Mouse (Mus musculus) G1E-ER4 (cell line): ENCODE measurements around the gene Pcp4l1. TPM values are rescaled to one million over a fixed set of nuclear protein-coding genes. Genes with fewer than 3 reads are reported as not detected.

Experiments used
- GATA1 ChIP-seq: IDR thresholded peaks from one replicate; pipeline ENCODE4 v1.8.0; 2012; ENCODE audit warnings: low read length, inconsistent platforms
- polyA plus RNA-seq: library from polyadenylated mRNA; stranded (reverse); fragments of >175 nt; gene quantifications from 2 replicates; pipeline ENCODE4 v1.2.3, GENCODE M21; 2012

The Pcp4l1 gene
- polyA plus RNA-seq: not detected in 2 replicates

DNA sequence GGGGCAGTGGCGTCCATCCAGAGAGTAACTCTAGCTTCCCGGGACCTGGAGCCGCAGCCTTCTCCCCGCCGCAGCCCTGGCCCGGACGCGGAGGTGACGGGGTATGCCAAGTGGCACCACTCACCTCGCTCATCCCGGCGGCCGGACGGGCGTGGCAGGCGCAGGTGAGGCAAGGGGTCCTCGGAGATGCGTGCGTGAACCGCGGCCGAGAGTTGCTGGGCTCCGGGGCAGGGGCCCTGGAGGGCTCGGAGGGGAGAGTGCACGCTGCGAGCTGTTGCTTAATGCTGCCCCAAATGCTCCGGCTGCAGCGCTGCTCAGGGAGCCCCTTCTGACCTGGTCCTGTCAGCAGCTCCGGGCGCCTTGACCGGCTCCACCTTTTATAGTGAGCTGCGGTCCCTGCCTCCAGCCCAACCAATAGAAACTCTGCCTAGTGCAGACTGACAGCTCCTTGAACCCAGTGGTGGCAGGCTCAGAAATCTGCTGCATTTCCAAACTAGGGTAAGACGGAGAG is at the start of gene Pcp4l1:
Gene Pcp4l1, minus strand, starts transcription at position 382 of the 511 bp plus-strand sequence.
- TF ChIP-seq GATA1: no peak

DNA sequence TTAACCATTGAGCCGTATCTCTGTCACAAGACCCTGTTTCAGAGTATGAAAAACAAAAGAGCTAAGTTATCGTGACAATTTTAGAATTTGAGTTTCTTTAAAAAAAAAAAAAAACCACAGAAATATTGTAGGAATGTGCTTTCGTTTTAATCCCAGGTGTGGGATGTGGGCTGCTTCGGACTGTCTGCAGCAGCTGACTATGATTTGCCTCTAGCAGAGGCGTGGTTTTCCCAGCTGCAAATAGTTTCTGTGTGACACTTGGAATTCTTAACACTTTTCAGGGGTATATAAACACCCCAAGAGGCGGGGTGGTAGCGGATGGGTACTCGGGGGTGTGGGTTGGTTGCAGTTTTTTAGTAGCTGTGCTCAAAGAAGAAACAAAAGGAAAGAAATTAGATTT is 49.3 kb upstream of the Pcp4l1 start:
- no peak for TF ChIP-seq GATA1

DNA sequence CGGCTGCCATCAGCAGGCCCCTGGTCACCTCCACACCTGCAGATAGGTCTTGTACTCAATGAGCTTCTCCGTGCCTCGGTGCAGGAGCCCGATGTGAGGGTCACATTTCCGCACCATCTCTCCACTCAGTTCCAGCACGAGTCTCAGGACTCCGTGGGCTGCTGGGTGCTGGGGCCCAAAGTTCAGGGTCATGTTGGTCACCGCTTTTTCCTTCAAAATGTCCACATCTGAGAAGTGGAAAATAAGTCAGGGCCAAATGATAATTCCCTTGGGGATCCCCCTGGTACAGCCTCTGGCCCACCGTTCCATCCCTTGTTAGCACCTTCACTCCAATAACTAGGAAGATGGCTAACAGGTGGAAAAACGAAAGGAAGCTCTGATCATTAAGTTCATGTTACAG is 44.8 kb upstream of the Pcp4l1 start:
- TF ChIP-seq GATA1: no peak

DNA sequence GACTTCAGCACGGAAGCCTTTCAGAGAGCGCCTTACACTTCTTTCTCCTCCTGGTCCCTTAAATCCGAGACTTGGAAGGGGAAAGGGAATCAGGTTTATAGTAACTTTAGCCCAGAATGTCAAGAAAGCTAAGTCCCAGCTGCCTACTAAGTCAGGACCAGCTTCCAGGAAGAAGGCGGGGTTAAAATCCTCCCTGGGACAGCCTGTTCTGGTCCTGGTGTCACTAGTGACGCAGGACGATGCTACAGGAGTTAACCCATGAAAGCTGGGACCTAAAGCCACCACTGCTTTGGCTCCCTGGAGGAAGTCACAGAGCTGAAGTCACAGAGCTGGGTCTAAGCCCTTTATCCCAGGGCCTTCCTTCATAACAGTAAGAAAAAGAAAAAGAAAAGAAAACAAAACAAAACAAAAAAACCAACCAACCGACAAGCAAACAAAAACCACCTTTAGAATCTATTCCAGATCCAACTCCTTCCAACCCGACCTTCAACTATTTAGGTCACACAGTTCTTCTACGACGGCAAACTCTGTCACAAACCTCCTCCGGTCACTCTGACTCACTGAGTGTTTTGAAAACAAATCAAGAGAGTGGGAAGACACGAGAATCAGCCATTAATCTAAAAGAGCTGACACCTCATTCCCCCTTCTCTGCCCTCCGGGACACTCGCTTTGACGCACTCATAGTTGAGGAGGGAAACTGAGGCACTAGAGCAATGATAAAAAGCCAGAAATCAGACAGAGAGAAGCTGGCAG is 44.1 kb upstream of the Pcp4l1 start:
- no peak for TF ChIP-seq GATA1

DNA sequence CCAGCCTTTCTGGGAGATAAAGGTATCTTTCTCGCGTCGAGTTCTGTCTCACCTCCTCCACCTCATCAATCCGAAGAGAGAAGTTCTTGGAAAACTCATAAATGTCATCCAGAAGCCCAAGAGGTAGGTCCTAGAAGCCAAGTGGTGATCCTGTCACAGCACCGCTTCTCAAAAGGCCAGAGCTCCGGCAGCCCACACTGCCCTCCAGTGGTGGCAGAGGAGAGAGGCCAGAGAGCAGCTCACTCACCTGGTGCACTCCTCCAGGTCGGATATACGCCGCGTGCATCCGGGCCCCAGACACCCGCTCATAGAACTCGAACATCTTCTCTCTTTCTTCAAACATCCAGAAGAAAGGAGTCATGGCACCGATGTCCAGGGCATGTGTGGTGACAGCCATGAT is 42.4 kb upstream of the Pcp4l1 start:
- no peak for TF ChIP-seq GATA1

DNA sequence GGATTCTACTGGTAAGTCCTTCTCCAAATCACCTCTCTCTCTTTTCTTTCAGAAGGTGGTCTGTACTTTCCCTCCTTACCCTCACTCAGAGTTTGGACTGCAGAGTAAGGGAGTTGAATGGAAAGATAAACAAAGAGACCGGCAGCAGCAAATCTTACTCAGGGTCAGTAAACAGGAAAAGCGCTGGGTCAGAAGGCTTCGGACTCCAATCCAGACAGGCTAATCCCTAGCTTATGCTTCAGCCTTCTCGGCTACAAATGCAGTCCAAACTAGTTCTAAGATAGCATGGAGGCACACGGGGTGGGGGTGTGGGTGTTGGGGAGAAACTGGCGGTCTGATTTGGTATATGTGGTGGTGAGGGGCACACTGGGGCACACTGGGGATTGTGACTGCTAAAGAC is 41.4 kb upstream of the Pcp4l1 start:
- TF ChIP-seq GATA1: no peak

DNA sequence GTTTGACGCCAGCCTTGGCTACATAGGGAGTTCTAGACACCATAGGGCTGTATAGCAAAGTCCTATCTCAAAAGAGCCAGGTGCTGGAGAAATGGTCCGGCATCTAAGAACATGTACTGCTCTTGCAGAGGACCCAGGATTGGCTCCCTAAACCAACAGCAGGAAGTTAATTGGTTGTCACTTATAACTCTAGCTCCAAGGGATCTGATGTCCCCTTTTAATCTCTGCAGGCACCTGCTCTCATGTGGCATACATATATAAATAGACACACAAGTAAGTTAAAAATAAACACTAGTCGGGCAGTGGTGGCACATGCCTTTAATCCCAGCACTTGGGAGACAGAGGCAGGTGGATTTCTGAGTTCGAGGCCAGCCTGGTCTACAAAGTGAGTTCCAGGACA is 39.7 kb upstream of the Pcp4l1 start:
- no peak for TF ChIP-seq GATA1

DNA sequence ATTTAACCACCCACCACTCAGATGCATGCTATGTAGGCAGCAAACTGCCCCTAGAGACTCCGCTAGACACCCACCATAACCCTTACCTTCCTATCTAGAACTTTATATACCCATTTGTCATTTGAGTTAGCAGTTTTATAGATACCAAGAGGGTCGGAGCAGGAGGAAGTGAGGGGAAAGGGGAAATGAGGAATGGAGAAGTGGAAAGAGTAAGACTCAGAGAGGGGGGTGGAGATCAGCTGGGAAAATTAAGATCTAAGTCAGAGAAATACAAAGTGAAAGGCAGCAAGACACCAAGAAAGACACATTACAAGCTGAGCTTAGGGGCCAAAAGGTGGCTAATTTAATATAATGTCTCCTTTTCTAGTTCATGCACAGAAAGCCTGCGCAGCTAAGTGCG is 38.5 kb upstream of the Pcp4l1 start:
- no peak for TF ChIP-seq GATA1

DNA sequence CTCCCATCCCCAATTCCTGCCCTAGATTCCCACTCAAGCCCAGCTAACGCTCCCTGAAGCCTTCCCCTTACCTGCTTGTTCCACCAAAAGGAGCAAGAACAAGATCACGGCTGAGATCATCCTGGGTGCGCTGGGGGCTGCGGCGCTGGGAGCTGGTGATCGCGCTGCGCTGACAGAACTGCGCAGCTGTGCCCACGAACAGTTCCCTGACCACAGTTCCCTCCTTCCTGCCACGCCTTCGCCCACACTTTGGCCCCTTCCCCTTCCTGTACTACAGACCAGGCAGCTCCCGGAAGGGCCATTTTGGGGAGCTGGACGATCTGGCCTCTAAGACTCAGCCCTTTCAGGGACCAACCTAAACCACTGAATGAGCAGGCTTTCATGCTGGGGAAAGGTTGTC is 38.1 kb upstream of the Pcp4l1 start, which contains the start of gene Fcer1g:
Gene Fcer1g, minus strand, starts transcription at position 240 of the 400 bp plus-strand sequence.
- TF ChIP-seq GATA1: no peak

DNA sequence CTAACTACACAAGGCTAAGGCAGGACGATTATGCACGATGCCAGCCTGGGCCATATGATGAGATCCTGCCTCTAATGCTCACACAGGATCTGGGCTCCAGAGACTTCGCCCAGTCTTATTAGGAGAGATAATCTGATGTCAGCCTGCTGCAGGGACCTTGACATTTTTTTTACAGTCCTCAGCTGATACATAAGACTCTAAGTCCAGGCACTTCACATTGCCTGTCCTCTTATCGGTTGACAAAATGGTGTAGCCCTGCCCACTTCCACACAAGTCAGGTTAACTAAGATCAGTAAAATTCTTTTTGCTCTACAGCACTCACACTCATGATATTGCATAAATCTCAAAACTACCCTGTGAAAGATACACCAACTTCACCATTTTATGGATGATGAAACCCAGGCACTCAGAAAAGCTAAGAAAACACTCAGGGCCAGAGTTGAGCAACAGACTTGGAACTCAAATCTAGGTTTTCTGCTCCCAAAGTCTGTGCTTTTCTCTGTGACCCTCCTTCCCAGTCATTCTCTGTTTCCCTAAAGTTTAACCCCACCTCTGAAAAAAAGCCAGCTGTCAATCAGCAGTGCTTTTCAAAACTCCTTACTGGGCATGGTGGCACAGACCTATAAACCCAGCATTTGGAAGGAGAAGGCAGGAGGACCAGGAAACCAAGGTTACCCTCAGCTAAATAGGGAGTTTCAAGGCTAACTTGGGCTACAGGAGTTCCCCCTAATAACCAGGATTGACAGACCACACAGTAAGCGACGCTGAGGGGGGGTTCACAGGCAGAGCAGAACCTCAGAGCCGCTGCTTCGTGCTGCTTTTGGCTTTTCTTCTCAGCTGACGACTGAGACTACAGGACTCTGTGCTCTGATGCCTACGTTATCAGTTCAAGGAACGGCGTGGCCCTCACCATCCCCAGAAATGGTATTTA is 37.0 kb upstream of the Pcp4l1 start:
- TF ChIP-seq GATA1: no peak

DNA sequence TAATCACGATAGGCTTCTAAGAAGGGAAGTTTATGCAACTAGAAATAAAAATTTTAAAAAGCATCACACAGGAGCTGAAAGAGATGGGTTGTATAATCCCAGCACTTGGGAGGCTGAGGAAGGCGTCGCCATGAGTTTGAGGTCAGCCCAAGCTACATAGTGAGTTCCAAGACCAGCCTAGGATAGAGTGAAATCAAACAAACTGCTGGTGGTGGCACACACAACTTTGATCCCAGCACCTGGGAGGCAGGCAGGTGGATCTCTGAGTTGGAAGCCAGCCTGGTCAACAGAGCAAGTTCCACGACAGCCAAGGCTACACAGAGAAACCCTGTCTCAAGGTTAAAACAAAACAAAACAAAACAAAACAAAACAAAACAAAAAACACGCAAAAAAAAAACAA is 36.3 kb upstream of the Pcp4l1 start:
- no peak for TF ChIP-seq GATA1

DNA sequence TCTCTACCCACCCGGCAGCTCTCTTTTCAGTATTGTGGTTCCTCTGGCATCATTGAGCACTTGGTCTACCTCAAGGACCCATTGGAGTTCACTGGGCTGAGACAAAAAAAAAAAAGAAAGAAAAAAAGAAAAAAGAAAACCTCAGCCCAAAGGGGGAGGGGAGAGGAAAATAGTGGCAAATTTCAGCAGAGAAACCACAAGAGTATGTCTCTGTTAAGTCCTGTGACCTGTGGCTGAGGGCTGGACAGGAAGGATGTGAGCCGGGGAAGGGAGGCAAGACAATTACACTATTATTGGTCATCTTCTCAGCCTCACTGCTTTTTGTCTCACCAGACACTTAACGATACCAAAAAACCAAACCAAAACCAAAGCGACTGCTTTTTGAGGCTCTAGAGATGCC is 35.8 kb upstream of the Pcp4l1 start:
- TF ChIP-seq GATA1: no peak

DNA sequence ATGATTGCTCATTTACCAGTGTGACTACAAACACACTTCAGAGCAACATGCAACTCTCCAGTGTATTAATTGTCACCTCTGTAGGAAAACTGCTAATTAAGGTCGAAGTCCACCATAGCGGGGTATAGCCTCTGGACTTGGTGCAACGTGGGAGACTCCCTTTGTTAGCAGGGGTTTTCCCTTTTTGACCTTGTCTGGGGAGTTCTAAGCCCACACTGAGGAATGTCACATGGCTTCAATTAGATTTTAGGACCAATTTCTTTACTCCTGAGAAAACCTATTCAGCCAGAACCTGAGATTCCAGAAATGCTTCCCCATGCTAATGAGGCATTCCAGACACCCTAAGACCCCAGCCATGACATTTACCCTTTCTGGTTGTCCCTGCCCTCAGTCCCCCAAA is 34.1 kb upstream of the Pcp4l1 start:
- TF ChIP-seq GATA1: no peak

DNA sequence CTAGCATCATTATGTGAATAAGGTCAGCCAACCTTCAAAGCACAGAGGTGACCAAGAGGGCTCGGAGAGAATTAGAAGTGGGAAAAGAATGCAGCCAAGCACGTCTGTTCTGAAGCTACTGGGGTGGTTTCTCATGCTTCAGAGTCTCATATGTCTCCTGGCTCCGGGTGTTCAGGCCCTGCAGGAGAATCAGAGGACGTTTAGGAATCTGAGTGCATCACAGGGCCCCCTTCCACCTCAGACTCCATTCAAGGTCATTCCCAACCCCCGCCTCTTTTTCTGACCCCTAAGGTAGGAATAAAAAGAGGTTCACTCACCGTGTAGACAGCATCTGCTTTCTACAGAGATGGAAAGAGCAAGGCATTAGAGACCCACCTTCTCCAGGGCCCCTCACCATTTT is 33.7 kb upstream of the Pcp4l1 start:
- no peak for TF ChIP-seq GATA1

DNA sequence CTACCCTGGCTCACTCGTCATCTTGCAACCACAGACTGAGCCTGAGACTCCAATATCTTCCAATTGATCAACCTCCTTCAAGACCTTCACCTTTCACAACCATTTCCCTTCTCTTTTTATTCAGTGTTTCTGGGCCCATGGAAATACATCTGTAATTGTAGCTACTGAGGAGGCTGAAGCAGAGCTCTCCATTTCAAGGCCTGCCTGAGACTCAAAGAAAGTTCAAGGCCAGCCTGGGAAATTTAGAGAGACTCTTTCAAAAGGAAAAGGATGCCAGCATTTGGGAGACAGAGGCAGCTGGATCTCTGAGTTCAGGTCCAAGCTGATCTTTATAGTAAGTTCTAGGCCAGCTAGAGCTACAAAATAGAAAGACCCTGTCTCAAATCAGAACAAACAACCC is 31.8 kb upstream of the Pcp4l1 start:
- TF ChIP-seq GATA1: no peak

DNA sequence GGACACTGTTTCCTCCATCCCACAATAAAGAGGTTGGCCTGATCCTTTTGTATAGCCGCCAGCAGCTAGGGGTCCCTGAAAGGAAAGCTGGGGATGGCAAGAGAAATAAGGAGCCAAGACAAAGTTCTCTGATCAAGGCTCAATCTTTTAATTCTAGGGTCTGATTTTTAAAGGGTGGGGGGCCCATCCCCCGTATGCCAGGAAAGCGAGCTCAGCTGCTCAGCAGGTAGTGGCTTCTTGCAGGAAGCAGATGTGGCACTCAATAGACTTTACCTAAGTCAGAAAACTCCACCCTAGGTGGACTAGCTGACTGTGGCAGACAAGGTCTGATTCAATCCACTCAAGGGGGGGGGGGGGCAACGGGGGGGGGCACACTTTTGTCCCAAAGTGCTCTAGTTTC is 30.7 kb upstream of the Pcp4l1 start:
- TF ChIP-seq GATA1: no peak
